Mouse (Mus musculus) megakaryocyte-erythroid progenitor cell, adult 5-6 weeks (primary cell): ENCODE results near the gene Cdc34b. TPM values are rescaled to one million over a fixed set of nuclear protein-coding genes. Genes with fewer than 3 reads are reported as not detected.

Experiments used
- total RNA-seq, 2 experiments: library from RNA; stranded (forward) in 1 of 2; stranded (reverse) in 1 of 2; fragments of 200-1000, 215-1000 nt in 1 of 2; fragments of >200 nt in 1 of 2; fragmentation: Nextera tagmentation in 1 of 2; gene quantifications; 2 replicates each; pipeline ENCODE4 v1.2.3; 2014 to 2017

Cdc34b gene
- total RNA-seq, 2 experiments from 2014 or later: not detected

Other genes starting within 250 kb of the Cdc34b start
- not detected in 2 replicates for gene Epn3, start 241.8 kb upstream of the Cdc34b start, total RNA-seq (2014; fragmentation: Nextera tagmentation)
- gene Epn3, start 241.8 kb upstream of the Cdc34b start, total RNA-seq (2017): not detected in 2 replicates
- not detected in 2 replicates for gene Mycbpap, start 220.0 kb upstream of the Cdc34b start, total RNA-seq (2014; fragmentation: Nextera tagmentation)
- not detected in 2 replicates for gene Mycbpap, start 220.0 kb upstream of the Cdc34b start, total RNA-seq (2017)
- gene Rsad1, start 192.5 kb upstream of the Cdc34b start, total RNA-seq (2014; fragmentation: Nextera tagmentation): 7.4 and 11.2 TPM in 2 replicates
- 6.8 and 8.6 TPM in 2 replicates for gene Rsad1, start 192.5 kb upstream of the Cdc34b start, total RNA-seq (2017)
- gene Chad, start 176.7 kb upstream of the Cdc34b start, total RNA-seq (2014; fragmentation: Nextera tagmentation): 0.50 and 0.87 TPM in 2 replicates
- gene Chad, start 176.7 kb upstream of the Cdc34b start, total RNA-seq (2017): not detected in 2 replicates
- 6.9 and 10.6 TPM in 2 replicates for gene Acsf2, start 139.9 kb upstream of the Cdc34b start, total RNA-seq (2014; fragmentation: Nextera tagmentation)
- gene Acsf2, start 139.9 kb upstream of the Cdc34b start, total RNA-seq (2017): 1.0 and 2.8 TPM in 2 replicates
- 97.5 and 104 TPM in 2 replicates for gene Lrrc59, start 112.0 kb upstream of the Cdc34b start, total RNA-seq (2014; fragmentation: Nextera tagmentation)
- 141 and 166 TPM in 2 replicates for gene Lrrc59, start 112.0 kb upstream of the Cdc34b start, total RNA-seq (2017)
- 79.7 and 90.4 TPM in 2 replicates for gene Mrpl27, start 88.0 kb upstream of the Cdc34b start, total RNA-seq (2014; fragmentation: Nextera tagmentation)
- 31.7 and 45.3 TPM in 2 replicates for gene Mrpl27, start 88.0 kb upstream of the Cdc34b start, total RNA-seq (2017)
- 22.8 and 22.9 TPM in 2 replicates for gene Eme1, start 87.8 kb upstream of the Cdc34b start, total RNA-seq (2014; fragmentation: Nextera tagmentation)
- gene Eme1, start 87.8 kb upstream of the Cdc34b start, total RNA-seq (2017): 32.2 and 46.2 TPM in 2 replicates
- 4.8 and 5.2 TPM in 2 replicates for gene Xylt2, start 64.3 kb upstream of the Cdc34b start, total RNA-seq (2014; fragmentation: Nextera tagmentation)
- gene Xylt2, start 64.3 kb upstream of the Cdc34b start, total RNA-seq (2017): 3.8 and 5.0 TPM in 2 replicates
- gene Gm11541, start 37.3 kb upstream of the Cdc34b start, total RNA-seq (2014; fragmentation: Nextera tagmentation): not detected in 2 replicates
- gene Gm11541, start 37.3 kb upstream of the Cdc34b start, total RNA-seq (2017): not detected in 2 replicates
- not detected in 2 replicates for gene Tmem92, start 40.9 kb downstream of the Cdc34b start, total RNA-seq (2014; fragmentation: Nextera tagmentation)
- gene Tmem92, start 40.9 kb downstream of the Cdc34b start, total RNA-seq (2017): not detected in 2 replicates
- not detected in 2 replicates for gene Col1a1, start 194.4 kb downstream of the Cdc34b start, total RNA-seq (2014; fragmentation: Nextera tagmentation)
- gene Col1a1, start 194.4 kb downstream of the Cdc34b start, total RNA-seq (2017): not detected in 2 replicates
- not detected in 2 replicates for gene Hils1, start 225.8 kb downstream of the Cdc34b start, total RNA-seq (2014; fragmentation: Nextera tagmentation)
- gene Hils1, start 225.8 kb downstream of the Cdc34b start, total RNA-seq (2017): not detected in 2 replicates
- gene Sgca, start 234.5 kb downstream of the Cdc34b start, total RNA-seq (2014; fragmentation: Nextera tagmentation): not detected in 2 replicates
- gene Sgca, start 234.5 kb downstream of the Cdc34b start, total RNA-seq (2017): not detected in 2 replicates
- 121 and 137 TPM in 2 replicates for gene Ppp1r9b, start 249.3 kb downstream of the Cdc34b start, total RNA-seq (2014; fragmentation: Nextera tagmentation)
- 174 and 229 TPM in 2 replicates for gene Ppp1r9b, start 249.3 kb downstream of the Cdc34b start, total RNA-seq (2017)